Mouse (Mus musculus) midbrain, postnatal 0 days (tissue): ENCODE results near the gene Fam78a. TPM values are rescaled to one million over a fixed set of nuclear protein-coding genes. Genes with fewer than 3 reads are reported as not detected.

Experiments used
- ATAC-seq: fragments of 200-750 bp; cut with Nextera tagmentation; 2 replicates; pipeline ENCODE4 v1.8.0; 2017; ENCODE audit warnings: moderate number of reproducible peaks, mild to moderate bottlenecking, moderate TSS enrichment, moderate library complexity; ENCODE audit not compliant: low FRiP score
- DNase-seq: peaks from one replicate; pipeline ENCODE4 v3.0.0-alpha.2; 2015; ENCODE audit warnings: low spot score
- H3K27ac ChIP-seq: fragments of 300-500 bp; sonication (generic); 2 replicates; pipeline ENCODE4 v1.5.1; 2014; ENCODE audit warnings: low read depth, mild to moderate bottlenecking, low read length, mixed read lengths
- H3K27me3 ChIP-seq: fragments of 300-500 bp; sonication (generic); 2 replicates; pipeline ENCODE4 v1.6.1; 2014; ENCODE audit warnings: low read length, control low read depth, mixed read lengths; ENCODE audit not compliant: insufficient read depth
- H3K36me3 ChIP-seq: fragments of 300-500 bp; sonication (generic); 2 replicates; pipeline ENCODE4 v1.6.1; 2014; ENCODE audit warnings: low read length, control low read depth, mixed read lengths; ENCODE audit not compliant: insufficient read depth
- H3K4me1 ChIP-seq: fragments of 300-500 bp; sonication (generic); 2 replicates; pipeline ENCODE4 v1.6.1; 2014; ENCODE audit warnings: mild to moderate bottlenecking, control low read depth, antibody characterized with exemption, low read length, mixed read lengths; ENCODE audit not compliant: insufficient read depth
- H3K4me2 ChIP-seq: fragments of 300-500 bp; sonication (generic); 2 replicates; pipeline ENCODE4 v1.6.1; 2014; ENCODE audit warnings: low read depth, mild to moderate bottlenecking, low read length, mixed read lengths; ENCODE audit not compliant: poor library complexity, severe bottlenecking
- H3K4me3 ChIP-seq: fragments of 300-500 bp; sonication (generic); 2 replicates; pipeline ENCODE4 v1.5.1; 2014; ENCODE audit warnings: low read depth, mild to moderate bottlenecking, low read length, moderate library complexity
- H3K9ac ChIP-seq: fragments of 300-500 bp; sonication (generic); replicated peaks from 2 replicates; pipeline ENCODE4 v1.6.1; 2014; ENCODE audit warnings: mild to moderate bottlenecking, low read length, moderate library complexity, mixed read lengths; ENCODE audit not compliant: poor library complexity, severe bottlenecking
- H3K9me3 ChIP-seq: fragments of 300-500 bp; sonication (generic); 2 replicates; pipeline ENCODE4 v1.6.1; 2016; ENCODE audit warnings: low read length, control low read depth
- CTCF ChIP-seq: IDR thresholded peaks from 2 replicates; pipeline ENCODE4 v1.5.1; 2016; ENCODE audit warnings: antibody characterized with exemption, mild to moderate bottlenecking
- WGBS: fragments of 180-500 bp; shearing (Covaris S2); extraction: QIAGEN DNeasy Blood & Tissue Kit; methylation state at CpG from one replicate; pipeline ENCODE4 v1.1.7; 2014; 5-methylcytosine and 5-hydroxymethylcytosine counted together
- polyA plus RNA-seq: library from polyadenylated mRNA; unstranded; fragments of >200 nt; fragmentation: Nextera tagmentation; extraction: Ambion mirVana; gene quantifications from 2 replicates; pipeline ENCODE4 v1.2.1, GENCODE M21; 2015
- total RNA-seq: library from RNA; depleted of rRNA; stranded (reverse); fragments of >200 nt; gene quantifications from 2 replicates; pipeline ENCODE4 v1.2.3, GENCODE M21; 2014

Fam78a gene
- total and polyA plus RNA-seq, 2 experiments from 2014 or later = 0.35 to 0.77 TPM

- no peak overlapping the region for H3K4me3 ChIP-seq
- ATAC-seq = no peak
- H3K36me3 ChIP-seq = peaks cover 12% of the 10 kb centered on the region
- TF ChIP-seq CTCF = no peak
- peak; percentile 31 for DNase-seq
- no peaks in the 10 kb centered on the region for H3K27me3 ChIP-seq
- H3K9ac ChIP-seq = no peak overlapping the region
- WGBS = 55% methylated on average over 16 of the region's 16 CpGs
- H3K9me3 ChIP-seq = no peaks in the 10 kb centered on the region
- no peaks in the 10 kb centered on the region for H3K4me1 ChIP-seq
- H3K4me2 ChIP-seq = no peak overlapping the region
- H3K27ac ChIP-seq = no peak overlapping the region
Measured at GRCm38 (mm10) chr2:32105117-32105913, 20.7 kb upstream of the Fam78a start.

DNA sequence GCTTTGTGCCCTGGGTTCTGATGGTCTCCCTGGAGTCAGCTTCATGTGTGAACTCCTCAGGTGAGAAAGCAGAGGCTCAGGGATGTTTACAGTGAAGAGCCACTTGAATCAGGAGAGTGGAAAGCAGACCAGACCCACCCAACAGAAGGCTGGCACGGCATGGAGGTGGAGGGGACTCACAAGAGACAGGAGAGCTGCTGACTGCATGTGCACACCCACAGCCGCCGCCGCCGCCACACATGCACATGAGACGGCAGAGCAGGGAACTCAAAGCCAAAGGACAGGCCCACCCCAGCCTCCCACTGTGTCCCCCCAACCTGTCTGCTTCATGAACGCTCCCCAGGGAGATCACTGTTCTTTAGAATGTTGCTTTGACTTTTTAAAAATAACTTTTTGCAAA, 19.5 kb upstream of the Fam78a start:
- H3K36me3 ChIP-seq = peaks cover 6% of the 10 kb centered on the region; the same call in 1 of the 2 replicates
- 77% methylated on average over 7 of the region's 7 CpGs for WGBS
- H3K4me3 ChIP-seq = no peak overlapping the region
- DNase-seq (no peak), ATAC-seq (no peak)
- H3K27ac ChIP-seq = no peak overlapping the region
- H3K27me3 ChIP-seq = no peaks in the 10 kb centered on the region
- no peak overlapping the region for H3K4me2 ChIP-seq
- TF ChIP-seq CTCF = no peak
- no peaks in the 10 kb centered on the region for H3K4me1 ChIP-seq
- no peak overlapping the region for H3K9ac ChIP-seq
- no peaks in the 10 kb centered on the region for H3K9me3 ChIP-seq

- no peaks in the 10 kb centered on the region for H3K9me3 ChIP-seq
- H3K4me2 ChIP-seq = no peak overlapping the region
- no peaks in the 10 kb centered on the region for H3K27me3 ChIP-seq
- H3K4me3 ChIP-seq = no peak overlapping the region
- H3K4me1 ChIP-seq = no peaks in the 10 kb centered on the region
- ATAC-seq = no peak
- no peak for TF ChIP-seq CTCF
- no peak for DNase-seq
- peaks cover 6% of the 10 kb centered on the region for H3K36me3 ChIP-seq
- H3K9ac ChIP-seq = no peak overlapping the region
- 71% methylated on average over 7 of the region's 7 CpGs for whole genome bisulfite sequencing
- H3K27ac ChIP-seq = no peak overlapping the region
Measured at GRCm38 (mm10) chr2:32103557-32103956, 18.9 kb upstream of the Fam78a start.

GRCm38 (mm10) chr2:32102944-32103343, 18.3 kb upstream of the Fam78a start:
- H3K4me1 ChIP-seq = no peaks in the 10 kb centered on the region
- no peaks in the 10 kb centered on the region for H3K27me3 ChIP-seq
- TF ChIP-seq CTCF = no peak
- no peak overlapping the region for H3K9ac ChIP-seq
- no peak overlapping the region for H3K27ac ChIP-seq
- no peak overlapping the region for H3K4me2 ChIP-seq
- DNase-seq (no peak), ATAC-seq (no peak)
- 57% methylated on average over 5 of the region's 5 CpGs for WGBS
- H3K9me3 ChIP-seq = no peaks in the 10 kb centered on the region
- H3K4me3 ChIP-seq = no peak overlapping the region
- peaks cover 2% of the 10 kb centered on the region; the same call in 1 of the 2 replicates for H3K36me3 ChIP-seq

DNA sequence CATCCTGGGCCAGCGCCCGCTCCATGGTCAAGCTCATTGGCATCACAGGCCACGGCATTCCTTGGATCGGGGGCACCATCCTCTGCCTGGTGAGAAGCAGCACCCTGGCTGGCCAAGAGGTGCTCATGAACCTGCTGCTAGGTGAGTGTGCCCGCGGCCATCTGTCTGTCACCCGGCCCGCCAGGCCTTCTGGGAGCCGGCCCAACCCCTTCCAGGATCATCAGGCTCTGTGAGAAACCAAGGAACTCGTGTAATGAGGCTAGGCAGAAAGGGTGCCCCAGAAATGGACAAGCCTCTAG, 11.4 kb upstream of the Fam78a start:
- peak overlapping the region; percentile 82 for H3K9ac ChIP-seq
- no peak for TF ChIP-seq CTCF
- peaks cover 3% of the 10 kb centered on the region; the same call in 1 of the 2 replicates for H3K36me3 ChIP-seq
- no peaks in the 10 kb centered on the region for H3K9me3 ChIP-seq
- H3K27ac ChIP-seq = peak overlapping the region; percentile 79
- DNase-seq (no peak), ATAC-seq (no peak; the same call in 1 of the 2 replicates)
- peaks cover 10% of the 10 kb centered on the region for H3K4me1 ChIP-seq
- peak overlapping the region; percentile 60 for H3K4me3 ChIP-seq
- 82% methylated on average over 10 of the region's 10 CpGs for WGBS
- H3K27me3 ChIP-seq = no peaks in the 10 kb centered on the region
- H3K4me2 ChIP-seq = peak overlapping the region; percentile 89

- no peak for TF ChIP-seq CTCF
- Histone ChIP-seq H3K27me3 (no peaks in the 10 kb centered on the region), H3K4me2 (peak within 1 kb of the TSS; percentile 89), H3K9me3 (no peaks in the 10 kb centered on the region), H3K4me1 (peaks cover 10% of the 10 kb centered on the region), H3K9ac (peak within 1 kb of the TSS; percentile 82), H3K4me3 (peak within 1 kb of the TSS; percentile 60), H3K36me3 (peaks cover 3% of the 10 kb centered on the region; the same call in 1 of the 2 replicates), H3K27ac (peak within 1 kb of the TSS; percentile 79)
- WGBS = 33% methylated on average over 22 of the region's 22 CpGs
- DNase-seq (peak; percentile 95), ATAC-seq (peak; percentile 89)
Measured at GRCm38 (mm10) chr2:32095351-32096121, 10.9 kb upstream of the Fam78a start, which contains the start of gene Plpp7. Plpp7 (plus strand) TSS chr2:32095528.
